Mouse (Mus musculus) neutrophil, adult 5-6 weeks (primary cell): ENCODE data around the gene Dph7. TPM values are rescaled to one million over a fixed set of nuclear protein-coding genes. Genes with fewer than 3 reads are reported as not detected.
A peak's percentile ranks its signal among the peaks of the same experiment; 100 is the strongest.
"Not testable (repeated sequence)": the region's sequence is repeated elsewhere in the genome, so short reads cannot be mapped to it uniquely, and the experiment has no call there.

Source experiments
- ATAC-seq: fragments of 151-379, 151-347 bp; 2 replicates; pipeline ENCODE4 v1.8.0; 2017; ENCODE audit warnings: mild to moderate bottlenecking, moderate TSS enrichment; ENCODE audit not compliant: insufficient number of reproducible peaks, poor library complexity, low FRiP score, severe bottlenecking; ENCODE audit errors: extremely low read depth
- total RNA-seq: library from RNA; stranded (forward); fragments of 200-1000 nt; gene quantifications from 2 replicates; pipeline ENCODE4 v1.2.3, GENCODE M21; 2017

Gene Dph7
- total RNA-seq, 1 experiment from 2014 or later = 10.1 TPM

DNA sequence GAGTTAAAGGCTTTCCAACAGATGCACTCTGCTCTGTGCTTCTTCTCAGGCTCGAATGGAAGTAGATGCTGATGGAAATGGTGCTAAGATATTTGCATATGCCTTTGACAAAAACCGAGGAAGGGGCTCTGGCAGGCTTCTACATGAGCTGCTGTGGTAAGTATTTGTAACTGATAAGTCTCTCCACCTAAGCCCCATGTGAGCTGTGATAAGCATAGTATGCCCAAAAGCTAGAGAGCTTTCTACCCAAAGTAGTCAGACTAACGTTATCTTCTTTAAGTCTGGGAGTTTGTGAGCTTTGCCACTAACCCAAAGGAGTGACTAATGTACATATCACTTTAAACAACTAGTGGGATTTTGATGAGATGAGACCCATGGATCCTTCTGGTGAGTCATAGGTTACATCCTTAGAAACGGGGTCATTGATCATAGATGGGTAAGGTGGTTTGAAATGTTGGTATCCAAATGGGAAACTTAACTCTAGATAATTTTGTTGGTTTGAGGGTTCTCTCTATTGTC is 9.6 kb upstream of the Dph7 start:
- no peak for ATAC-seq

DNA sequence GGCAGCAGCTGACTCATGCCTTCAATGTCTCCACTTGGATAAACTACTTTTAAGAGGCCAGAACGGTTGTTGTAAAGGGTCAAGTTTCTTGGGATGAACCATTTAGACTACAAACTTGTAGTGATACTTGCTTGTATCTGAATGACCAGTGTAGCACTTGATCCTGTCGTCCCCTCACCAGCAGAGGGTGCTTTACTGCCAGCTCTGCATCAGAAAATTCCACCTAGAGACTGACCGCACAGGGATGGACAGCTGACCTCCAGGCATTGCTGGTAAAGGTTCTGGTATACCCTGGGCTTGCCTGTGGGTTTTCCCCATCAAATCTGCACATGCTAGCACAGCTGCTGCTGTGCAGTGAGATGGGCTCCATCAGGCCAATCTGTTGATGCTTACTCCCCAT is 1.3 kb upstream of the Dph7 start:
- no peak for ATAC-seq

DNA sequence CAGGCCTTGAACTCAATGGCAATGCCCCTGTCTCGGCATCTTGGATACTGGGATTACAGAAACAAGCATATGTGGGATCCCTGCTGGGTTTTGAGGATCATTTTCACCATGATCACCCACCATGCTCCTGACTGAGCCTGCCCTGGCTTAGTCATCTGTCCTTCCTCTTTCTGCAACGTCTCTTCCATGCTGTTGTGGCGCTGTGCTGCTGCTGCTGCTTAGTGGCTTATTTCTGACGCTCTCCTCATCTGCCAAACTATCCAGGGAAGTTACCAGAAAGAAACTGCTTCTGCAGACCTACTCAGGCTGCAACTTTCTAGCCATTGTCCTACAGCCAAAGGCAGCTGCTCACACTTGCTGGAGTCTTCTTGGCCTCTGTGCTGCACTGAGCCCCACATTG is 8.2 kb downstream of the Dph7 start:
- no peak for ATAC-seq

DNA sequence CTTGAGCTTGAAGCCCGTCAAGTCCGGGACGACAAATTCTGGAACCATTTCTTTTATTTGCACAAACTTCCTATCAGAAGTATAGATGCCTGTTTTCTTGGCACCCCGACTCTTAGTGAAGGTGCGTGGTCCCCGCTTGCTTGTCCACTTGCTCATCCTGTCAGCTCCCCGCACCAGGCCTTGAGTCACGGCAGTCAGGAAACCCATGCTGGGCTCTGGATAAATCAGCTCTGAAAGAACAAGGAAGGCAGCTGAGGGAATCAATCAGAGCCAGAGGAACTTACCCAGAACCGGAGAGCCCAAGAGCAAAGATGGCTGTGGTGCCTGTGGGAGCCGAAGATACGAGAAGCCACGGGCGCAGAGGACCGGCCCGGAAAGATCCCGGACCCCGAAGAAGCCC is 12.3 kb downstream of the Dph7 start:
- not testable (repeated sequence) for ATAC-seq

DNA sequence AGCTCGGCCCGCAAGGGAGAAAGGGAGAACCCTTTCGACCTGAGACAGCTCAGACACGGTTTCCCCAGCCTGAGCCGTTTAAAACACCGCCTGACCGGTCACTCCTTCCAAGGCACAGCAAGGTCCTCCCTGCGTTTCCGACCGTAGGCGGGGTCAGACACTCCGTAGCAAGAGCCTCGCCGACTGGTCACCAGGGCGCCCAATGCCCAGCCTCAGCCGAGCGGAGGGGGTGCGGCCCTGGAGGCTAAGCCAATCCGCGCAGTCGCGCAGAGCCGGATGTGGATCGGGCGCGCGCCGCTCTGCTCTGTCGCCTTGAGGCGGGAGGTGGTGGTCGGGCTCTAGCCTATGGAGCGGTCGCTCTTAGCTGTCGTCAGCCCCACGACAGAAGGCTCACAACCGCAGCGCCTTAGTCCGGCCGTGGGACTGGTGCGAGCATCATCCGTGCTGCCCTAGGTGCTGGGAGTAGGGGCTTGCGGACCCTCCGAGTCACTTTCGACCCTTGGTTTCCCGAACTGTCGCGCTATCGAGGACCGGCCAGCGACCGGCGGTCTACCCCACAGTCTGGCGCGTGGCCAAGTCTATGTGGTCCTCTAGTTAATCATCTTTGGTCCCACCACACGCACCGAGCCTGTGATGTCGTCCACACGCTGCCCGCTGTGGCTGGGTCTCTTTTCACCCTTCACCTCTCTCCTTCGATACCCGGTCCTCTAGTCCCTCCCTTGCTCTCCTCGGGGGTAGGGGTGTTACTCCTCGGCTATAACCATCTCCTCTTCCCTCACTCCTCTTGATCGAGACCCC is 12.9 kb downstream of the Dph7 start, which contains the start of gene Mrpl41:
Gene Mrpl41, minus strand, starts transcription at position 193 of the 798 bp plus-strand sequence.
- peak; percentile 83 for ATAC-seq

DNA sequence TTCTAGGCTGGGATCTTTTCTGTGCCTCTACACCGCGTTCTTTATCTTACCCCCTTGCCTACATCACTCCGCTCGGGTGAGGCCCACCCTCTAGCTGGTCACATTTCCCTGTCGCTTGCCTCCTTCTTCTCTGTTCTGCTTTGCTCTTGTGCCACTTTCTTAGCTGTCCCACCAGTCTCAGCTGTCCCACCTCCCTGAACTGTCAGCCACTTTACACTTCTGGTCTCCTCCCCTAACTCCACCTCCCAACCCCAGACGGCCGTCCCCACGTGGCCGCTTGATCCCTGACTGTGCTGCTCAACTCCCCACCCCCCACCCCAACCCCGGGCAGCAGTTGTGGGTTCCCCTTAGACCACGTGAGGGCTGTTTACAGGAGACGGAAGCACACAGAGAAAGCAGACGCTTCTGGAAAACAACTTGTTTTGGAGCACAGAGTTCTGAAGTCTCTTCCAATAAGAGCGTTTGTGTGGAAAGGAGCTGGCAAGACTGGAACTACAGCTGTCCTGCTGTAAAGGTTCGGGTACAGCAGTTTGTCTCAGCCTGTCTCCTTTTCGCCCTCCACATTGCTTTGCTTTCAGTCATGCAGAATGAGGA is 13.6 kb downstream of the Dph7 start, which contains the start of gene Pnpla7:
Gene Pnpla7, plus strand, starts transcription at position 330 of the 594 bp plus-strand sequence.
- ATAC-seq = peak; percentile 70

DNA sequence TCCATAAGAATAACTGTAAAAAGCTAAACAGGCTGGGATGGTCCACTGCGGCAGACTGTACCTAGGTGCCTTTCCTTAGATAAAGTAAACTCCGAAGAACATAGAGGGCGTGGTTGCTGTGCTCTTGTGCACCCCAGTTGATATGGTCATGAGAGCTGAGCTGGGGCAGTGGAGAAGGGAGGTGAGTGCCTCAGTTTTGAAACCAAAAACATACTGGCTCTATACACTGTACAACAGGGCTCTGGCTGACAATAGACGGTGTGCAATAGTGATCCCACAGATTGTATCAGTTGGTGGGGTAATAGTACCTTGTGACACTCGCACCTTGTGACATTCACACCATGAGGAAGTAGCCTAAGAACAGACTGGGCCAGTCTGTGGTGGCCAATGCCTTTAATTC is 14.8 kb downstream of the Dph7 start:
- peak; percentile 42 for ATAC-seq

DNA sequence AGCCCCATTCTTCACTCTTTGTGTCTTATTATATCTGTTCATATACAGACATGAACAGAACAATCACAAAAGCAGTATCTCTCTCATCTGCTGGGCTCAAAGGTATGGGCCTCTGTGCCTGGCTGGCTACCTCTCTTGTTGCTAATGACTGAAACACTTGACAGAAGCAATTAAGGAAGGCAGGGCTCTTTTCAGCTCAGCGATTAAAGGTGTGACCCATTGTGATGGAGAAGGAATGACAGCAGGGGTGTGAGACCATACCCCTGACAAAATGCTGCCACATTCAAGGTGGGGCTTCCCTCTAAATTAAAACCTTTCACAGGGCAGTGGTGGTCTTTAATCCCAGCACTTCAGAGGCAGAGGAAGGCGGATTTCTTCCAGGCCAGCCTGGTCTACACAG is 25.6 kb downstream of the Dph7 start:
- ATAC-seq = no peak

DNA sequence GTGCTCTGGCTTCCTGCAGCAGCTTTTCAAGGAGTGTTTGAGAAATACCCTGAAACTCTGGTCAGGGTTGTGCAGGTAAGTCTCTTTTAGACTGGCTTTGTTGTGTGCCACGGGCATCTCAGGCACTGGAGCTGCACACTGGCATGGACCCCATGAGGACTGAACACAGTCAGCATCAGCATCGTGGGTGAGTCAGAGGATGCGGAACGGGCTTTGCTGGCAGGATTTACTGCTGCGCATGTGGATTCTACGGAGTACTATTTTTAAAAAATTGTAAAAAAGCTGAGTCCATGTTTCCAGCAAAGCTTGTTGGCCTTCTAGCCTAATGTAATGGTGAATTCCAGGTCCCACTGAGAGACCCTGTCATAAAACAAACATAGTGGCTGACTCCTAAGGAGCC is 33.1 kb downstream of the Dph7 start:
- ATAC-seq = no peak

DNA sequence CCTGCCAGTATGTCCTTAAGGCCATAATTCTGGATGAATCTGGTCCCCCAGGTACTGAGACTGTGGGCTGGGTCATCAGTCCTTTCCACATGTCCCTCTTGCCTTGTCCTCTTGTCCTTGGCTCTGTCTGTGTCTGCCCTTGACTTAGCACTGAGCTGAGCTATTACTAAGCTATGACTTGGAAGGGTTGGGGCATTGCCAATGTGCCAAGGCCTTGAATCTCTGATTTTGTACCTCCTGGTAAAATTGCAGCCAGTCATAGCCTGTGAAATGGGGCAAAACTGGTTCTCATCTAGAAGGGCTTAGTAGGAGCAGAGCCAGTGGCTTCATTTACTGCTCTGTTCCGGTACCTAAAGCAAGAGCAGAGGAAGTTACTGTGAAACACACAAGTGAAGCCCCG is 34.3 kb downstream of the Dph7 start:
- no peak for ATAC-seq

DNA sequence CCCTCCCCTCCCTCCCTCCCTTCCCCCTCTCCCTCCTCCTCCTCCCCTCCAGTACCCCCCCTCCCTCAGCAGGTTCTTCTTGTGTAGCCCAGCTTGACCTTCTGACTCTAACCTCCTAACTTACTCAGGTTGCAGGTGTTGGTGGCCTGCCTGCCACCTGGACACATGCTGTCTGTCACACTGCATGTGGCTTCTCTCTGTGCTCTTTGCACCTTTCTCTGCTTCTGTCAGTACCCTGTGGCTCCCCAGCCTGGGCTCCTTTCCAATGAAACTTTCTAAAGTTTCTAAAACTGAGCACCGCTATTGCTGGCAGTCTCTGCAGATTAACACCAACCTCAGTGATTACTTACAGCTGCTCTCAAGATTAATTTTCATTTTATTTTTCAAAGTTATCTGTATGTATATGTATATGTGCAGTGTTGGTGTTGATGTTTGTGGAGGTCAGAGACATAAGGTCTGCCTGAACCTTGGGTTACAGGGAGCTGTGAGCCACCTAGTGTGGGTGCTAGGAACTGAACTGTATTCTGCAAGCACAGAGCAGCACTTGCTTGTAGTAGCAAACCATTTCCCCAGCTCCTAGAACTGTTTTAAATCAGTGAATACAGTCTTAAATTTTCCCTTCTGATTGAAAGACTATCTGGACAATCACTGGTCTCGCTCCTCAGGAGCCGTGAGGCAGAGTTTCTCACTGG is 38.5 kb downstream of the Dph7 start:
- ATAC-seq = no peak

DNA sequence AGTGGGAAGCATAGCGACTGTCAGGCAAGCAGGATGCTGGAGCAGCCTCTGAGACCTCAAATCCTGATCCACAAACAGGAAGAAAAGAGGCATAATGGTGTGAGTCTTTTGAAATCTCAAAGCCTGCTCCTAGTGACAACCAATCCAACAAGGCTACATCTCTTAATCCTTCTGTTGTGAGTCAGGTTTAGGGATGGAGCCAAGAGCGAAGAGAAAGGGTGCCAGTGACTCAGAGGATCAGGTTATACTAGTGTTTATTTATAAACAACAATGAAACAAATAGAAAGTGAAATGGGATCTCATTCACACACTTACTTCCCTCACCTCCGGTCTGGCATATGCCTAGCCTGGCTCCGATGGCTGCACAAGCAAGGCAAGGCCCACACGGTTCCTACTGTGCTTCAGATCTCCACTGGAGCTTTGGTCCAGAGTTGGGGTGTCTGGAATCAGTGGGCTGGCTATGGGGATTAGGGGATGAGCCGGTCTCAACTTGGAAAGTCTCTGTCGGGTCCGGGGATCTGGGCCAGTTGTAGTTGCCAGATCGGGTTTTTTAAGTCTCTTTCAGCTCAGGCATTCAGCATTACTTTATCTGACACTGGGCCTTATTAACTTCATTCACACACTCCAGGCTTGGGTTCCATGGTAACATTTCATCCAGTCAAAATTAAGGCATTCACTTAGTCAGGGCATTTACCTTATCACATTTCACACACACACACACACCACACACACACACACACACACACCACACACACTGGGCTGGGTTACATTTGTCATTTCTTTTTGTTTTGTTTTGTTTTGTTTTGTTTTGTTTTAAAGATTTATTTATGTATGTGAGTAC is 42.0 kb downstream of the Dph7 start:
- no peak for ATAC-seq

DNA sequence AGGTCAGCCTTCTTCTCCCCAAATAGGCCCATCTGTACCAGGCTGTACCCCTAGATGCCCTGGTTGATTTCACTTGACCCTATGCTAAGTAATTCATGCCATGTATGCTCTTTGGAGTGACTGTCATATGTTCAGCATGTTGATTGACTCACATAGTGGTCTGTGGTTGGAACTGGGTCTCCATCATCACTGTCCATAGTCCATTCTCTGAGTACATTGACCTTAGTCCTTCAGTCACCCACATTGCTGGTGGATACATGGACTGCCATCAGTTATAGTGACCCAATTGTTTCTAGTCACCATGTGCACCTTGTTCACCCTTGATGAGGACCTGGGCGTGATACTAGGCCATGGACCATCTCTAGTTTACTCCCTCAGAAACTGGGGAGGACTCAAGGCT is 44.6 kb downstream of the Dph7 start:
- no peak for ATAC-seq

DNA sequence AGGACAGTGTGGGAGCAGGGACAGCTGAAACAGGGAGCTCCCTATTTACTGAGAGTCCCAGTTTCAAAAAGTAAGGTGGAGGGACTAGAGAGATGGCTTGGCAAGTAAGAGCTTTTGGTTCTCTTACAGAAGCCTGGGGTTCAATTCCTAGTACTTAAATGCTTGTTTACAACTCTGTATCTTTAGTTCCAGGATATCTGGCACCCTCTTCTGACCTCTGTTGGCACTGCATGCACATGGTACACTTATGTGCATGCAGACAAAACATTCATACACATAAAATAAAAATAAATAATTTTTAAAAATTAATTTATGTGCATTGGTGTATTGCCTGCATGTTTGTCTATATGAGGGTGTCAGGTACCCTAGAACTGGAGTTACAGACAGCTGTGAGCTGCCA is 46.0 kb downstream of the Dph7 start:
- ATAC-seq = no peak

Other genes with a start within 250 kb of the Dph7 start
- 0.12 TPM in 1 of 2 replicates, not detected in the other for gene Cacna1b, start 199.2 kb upstream of the Dph7 start, total RNA-seq
- gene Ehmt1, start 42.8 kb upstream of the Dph7 start, total RNA-seq = 109 and 118 TPM in 2 replicates
- gene Arrdc1, start 27.1 kb upstream of the Dph7 start, total RNA-seq = 163 and 167 TPM in 2 replicates
- 3.6 and 4.5 TPM in 2 replicates for gene Zmynd19, start 12.6 kb upstream of the Dph7 start, total RNA-seq
- 45.7 and 55.7 TPM in 2 replicates for gene Mrpl41, start 12.7 kb downstream of the Dph7 start, total RNA-seq
- gene Pnpla7, start 13.6 kb downstream of the Dph7 start, total RNA-seq = 194 and 205 TPM in 2 replicates
- 21.5 and 22.8 TPM in 2 replicates for gene Nsmf, start 92.0 kb downstream of the Dph7 start, total RNA-seq
- not detected in 2 replicates for gene Entpd8, start 117.9 kb downstream of the Dph7 start, total RNA-seq
- gene Noxa1, start 132.7 kb downstream of the Dph7 start, total RNA-seq = not detected in 2 replicates
- gene Nrarp, start 218.4 kb downstream of the Dph7 start, total RNA-seq = 1.7 and 3.6 TPM in 2 replicates
- 50.0 and 56.1 TPM in 2 replicates for gene Tor4a, start 234.5 kb downstream of the Dph7 start, total RNA-seq
- 95.0 and 104 TPM in 2 replicates for gene Nelfb, start 249.1 kb downstream of the Dph7 start, total RNA-seq